Mouse (Mus musculus) stomach, postnatal 0 days (tissue): ENCODE results near the gene Uaca.

Experiments used
- CTCF ChIP-seq: IDR thresholded peaks from 2 replicates; pipeline ENCODE4 v1.5.1; 2016; ENCODE audit warnings: antibody characterized with exemption, low read depth, mild to moderate bottlenecking, moderate library complexity
- EP300 ChIP-seq: optimal IDR thresholded peaks from 2 replicates; pipeline ENCODE3; 2016; ENCODE audit warnings: antibody characterized with exemption

DNA sequence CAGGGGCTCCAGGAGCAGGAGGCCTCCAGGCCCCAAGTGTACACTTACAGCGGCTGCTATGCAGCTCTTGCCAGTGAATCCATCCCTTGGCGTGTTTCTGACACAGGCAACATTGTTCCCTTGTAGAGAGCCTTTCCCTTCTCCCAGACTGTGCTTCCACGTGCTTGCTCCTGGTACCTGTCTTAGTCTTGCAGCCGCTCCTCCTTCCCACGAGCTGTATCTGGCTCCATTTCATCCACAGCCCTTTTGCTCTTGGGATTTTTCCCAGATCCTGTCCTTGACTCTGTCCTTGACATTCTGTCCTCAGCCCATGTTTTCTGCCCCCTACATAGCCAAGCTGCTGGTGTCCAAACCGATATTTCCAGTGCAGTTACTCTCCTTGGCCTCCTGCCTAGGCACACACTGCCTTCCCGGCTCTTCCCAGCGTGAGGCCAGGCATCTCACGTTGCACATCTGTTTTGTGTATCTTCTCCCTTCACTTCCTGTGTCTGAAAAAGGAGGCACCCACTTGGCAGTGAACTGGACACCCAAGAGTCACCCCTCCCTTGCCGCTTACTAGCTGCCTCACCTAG lies 34.8 kb upstream of the Uaca start:
- no peak for TF ChIP-seq EP300
- TF ChIP-seq CTCF, result no peak
